ENCODE assay signal across 22 mouse cellular contexts in the genomic region with DNA sequence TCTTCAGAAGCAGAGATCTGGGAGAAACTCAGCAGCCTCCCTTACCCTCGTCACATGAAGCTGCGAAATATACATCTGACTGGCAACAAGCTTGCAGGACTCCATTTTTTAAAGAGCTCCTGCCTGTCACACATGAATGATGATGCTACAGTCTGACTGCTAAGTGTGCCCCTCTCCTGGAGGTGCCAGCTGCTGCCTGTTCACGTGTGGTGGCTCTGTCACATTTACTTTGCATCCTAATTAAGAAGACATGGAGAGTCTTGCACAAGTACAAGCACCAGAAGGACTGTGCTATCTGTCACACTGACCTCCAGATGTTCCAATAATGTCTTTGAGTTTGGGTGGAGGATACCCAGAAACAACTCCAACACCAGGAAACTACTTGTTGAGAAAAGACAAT.
A peak's percentile ranks its signal among the peaks of the same experiment; 100 is the strongest.
DNase-seq lines count a peak whose midpoint lies in the region; ATAC-seq lines count a peak whose summit lies in the region.
"Had no signal": no experiment of that assay in that cellular context is flagged by ENCODE, and none has a peak within 500 bp of the region (broad histone marks: within the 10 kb centered on the region; RNA-seq: fewer than 3 reads in every experiment).

No protein-coding gene starts in this region.

- no peak overlapping the region for H3K4me3 ChIP-seq in midbrain, embryonic 13.5 days (replicated peaks)
- no peak overlapping the region for H3K4me3 ChIP-seq in midbrain, embryonic 10.5 days
- no peak overlapping the region for H3K4me3 ChIP-seq in hindbrain, embryonic 12.5 days
- H3K4me3 ChIP-seq in hindbrain, embryonic 16.5 days (ENCODE audit: low read length): no peak overlapping the region
- H3K4me3 ChIP-seq: forebrain, embryonic 13.5 days; liver, embryonic 12.5 days; stomach, embryonic 15.5 days had no signal

- no peaks in the 10 kb centered on the region for H3K4me1 ChIP-seq in midbrain, embryonic 13.5 days (replicated peaks)
- peaks cover 10% of the 10 kb centered on the region; the same call in 1 of the 2 replicates for H3K4me1 ChIP-seq in midbrain, embryonic 10.5 days
- H3K4me1 ChIP-seq in hindbrain, embryonic 12.5 days: peaks cover 4% of the 10 kb centered on the region
- peaks cover 7% of the 10 kb centered on the region for H3K4me1 ChIP-seq in hindbrain, embryonic 16.5 days (ENCODE audit: control insufficient read depth, insufficient read depth, low read depth, low read length)
- H3K4me1 ChIP-seq: forebrain, embryonic 13.5 days; liver, embryonic 12.5 days; stomach, embryonic 15.5 days had no signal

- ATAC-seq in midbrain, embryonic 13.5 days: peak; percentile 66
- peak; percentile 58; the same call in 1 of the 2 replicates for ATAC-seq in hindbrain, embryonic 12.5 days (ENCODE audit: low FRiP score)
- peak; percentile 86 for ATAC-seq in hindbrain, embryonic 16.5 days
- ATAC-seq: activated CD4-positive, CD25-positive, alpha-beta regulatory T cell, adult 4 months; CD4-positive, CD25-positive, alpha-beta regulatory T cell, adult 4 months; forebrain, embryonic 13.5 days; intestine, postnatal 0 days; liver, embryonic 12.5 days; liver, postnatal 0 days had no signal

- no peak for DNase-seq in midbrain, embryonic 10.5 days (ENCODE audit: low spot score)
- peak; percentile 70 for DNase-seq in retina, postnatal 1 day
- DNase-seq in urinary bladder, postnatal 10 days (ENCODE audit: low spot score): no peak
- DNase-seq in gastrocnemius, postnatal 36 days: no peak
- DNase-seq: adrenal gland, adult 2 months; cerebellum, adult 9-10 months; cerebellum, postnatal 36 days; gastrocnemius, postnatal 10 days; kidney, adult 9 months; layer of hippocampus, postnatal 36 days; left cerebral cortex, postnatal 4 days; liver, postnatal 0 days; lung, postnatal 36 days had no signal

- WGBS in midbrain, embryonic 13.5 days: 58% methylated on average over 3 of the region's 3 CpGs
- WGBS in midbrain, embryonic 10.5 days: 71% methylated on average over 3 of the region's 3 CpGs
- 54% methylated on average over 3 of the region's 3 CpGs for WGBS in hindbrain, embryonic 12.5 days
- WGBS in hindbrain, embryonic 16.5 days: 45% methylated on average over 3 of the region's 3 CpGs

- H3K9ac ChIP-seq in midbrain, embryonic 13.5 days (replicated peaks): no peak overlapping the region
- H3K9ac ChIP-seq in hindbrain, embryonic 12.5 days: no peak overlapping the region
- no peak overlapping the region for H3K9ac ChIP-seq in hindbrain, embryonic 16.5 days (ENCODE audit: low read depth, low read length)
- H3K9ac ChIP-seq: forebrain, embryonic 13.5 days; liver, embryonic 12.5 days; liver, postnatal 0 days; stomach, embryonic 15.5 days had no signal

- H3K27me3 ChIP-seq in midbrain, embryonic 13.5 days: no peaks in the 10 kb centered on the region
- peaks cover 20% of the 10 kb centered on the region for H3K27me3 ChIP-seq in midbrain, embryonic 10.5 days (ENCODE audit: low read depth, poor library complexity, severe bottlenecking)
- H3K27me3 ChIP-seq in hindbrain, embryonic 12.5 days: no peaks in the 10 kb centered on the region
- no peaks in the 10 kb centered on the region for H3K27me3 ChIP-seq in hindbrain, embryonic 16.5 days (replicated peaks; ENCODE audit: control insufficient read depth, insufficient read depth, low read length)
- H3K27me3 ChIP-seq: liver, embryonic 12.5 days; stomach, embryonic 15.5 days had no signal

- H3K4me2 ChIP-seq in midbrain, embryonic 13.5 days (replicated peaks): no peak overlapping the region
- H3K4me2 ChIP-seq in hindbrain, embryonic 12.5 days (replicated peaks): no peak overlapping the region
- no peak overlapping the region for H3K4me2 ChIP-seq in hindbrain, embryonic 16.5 days (ENCODE audit: low read length)
- H3K4me2 ChIP-seq: forebrain, embryonic 13.5 days; liver, embryonic 12.5 days; stomach, embryonic 15.5 days had no signal

- no peak overlapping the region for H3K27ac ChIP-seq in midbrain, embryonic 13.5 days
- H3K27ac ChIP-seq in midbrain, embryonic 10.5 days (replicated peaks): no peak overlapping the region
- H3K27ac ChIP-seq in hindbrain, embryonic 12.5 days: no peak overlapping the region
- H3K27ac ChIP-seq in hindbrain, embryonic 16.5 days (ENCODE audit: low read depth, low read length): no peak overlapping the region
- H3K27ac ChIP-seq: forebrain, embryonic 13.5 days; liver, embryonic 12.5 days; stomach, embryonic 15.5 days had no signal

- intact Hi-C loops in gastrocnemius, postnatal 36 days (cut with DNase I): loop anchor here (10.0 kb wide), 1 partner anchor 220 kb away; no protein-coding TSS in a partner anchor

- H3K36me3 ChIP-seq in midbrain, embryonic 13.5 days: no peaks in the 10 kb centered on the region
- H3K36me3 ChIP-seq in midbrain, embryonic 10.5 days: no peaks in the 10 kb centered on the region
- no peaks in the 10 kb centered on the region for H3K36me3 ChIP-seq in hindbrain, embryonic 12.5 days
- H3K36me3 ChIP-seq in hindbrain, embryonic 16.5 days (ENCODE audit: control insufficient read depth, insufficient read depth, low read length): no peaks in the 10 kb centered on the region
- H3K36me3 ChIP-seq: liver, embryonic 12.5 days; stomach, embryonic 15.5 days had no signal

- no peaks in the 10 kb centered on the region for H3K9me3 ChIP-seq in midbrain, embryonic 13.5 days
- H3K9me3 ChIP-seq in midbrain, embryonic 10.5 days (replicated peaks): no peaks in the 10 kb centered on the region; the same call in 1 of the 2 replicates
- H3K9me3 ChIP-seq in hindbrain, embryonic 12.5 days (replicated peaks): no peaks in the 10 kb centered on the region
- H3K9me3 ChIP-seq in hindbrain, embryonic 16.5 days (ENCODE audit: control insufficient read depth, low read length): no peaks in the 10 kb centered on the region
- H3K9me3 ChIP-seq: forebrain, embryonic 13.5 days; liver, embryonic 12.5 days; stomach, embryonic 15.5 days had no signal
